Mouse (Mus musculus) frontal cortex, postnatal 10 days (tissue): ENCODE measurements around the gene Hist1h4h.

Experiments used
- DNase-seq, 2 experiments: peaks; one replicate each; pipeline ENCODE4 v3.0.0; 2022; ENCODE audit warnings: low spot score in 2 of 2, mixed read lengths in 1 of 2

The Hist1h4h gene

DNA sequence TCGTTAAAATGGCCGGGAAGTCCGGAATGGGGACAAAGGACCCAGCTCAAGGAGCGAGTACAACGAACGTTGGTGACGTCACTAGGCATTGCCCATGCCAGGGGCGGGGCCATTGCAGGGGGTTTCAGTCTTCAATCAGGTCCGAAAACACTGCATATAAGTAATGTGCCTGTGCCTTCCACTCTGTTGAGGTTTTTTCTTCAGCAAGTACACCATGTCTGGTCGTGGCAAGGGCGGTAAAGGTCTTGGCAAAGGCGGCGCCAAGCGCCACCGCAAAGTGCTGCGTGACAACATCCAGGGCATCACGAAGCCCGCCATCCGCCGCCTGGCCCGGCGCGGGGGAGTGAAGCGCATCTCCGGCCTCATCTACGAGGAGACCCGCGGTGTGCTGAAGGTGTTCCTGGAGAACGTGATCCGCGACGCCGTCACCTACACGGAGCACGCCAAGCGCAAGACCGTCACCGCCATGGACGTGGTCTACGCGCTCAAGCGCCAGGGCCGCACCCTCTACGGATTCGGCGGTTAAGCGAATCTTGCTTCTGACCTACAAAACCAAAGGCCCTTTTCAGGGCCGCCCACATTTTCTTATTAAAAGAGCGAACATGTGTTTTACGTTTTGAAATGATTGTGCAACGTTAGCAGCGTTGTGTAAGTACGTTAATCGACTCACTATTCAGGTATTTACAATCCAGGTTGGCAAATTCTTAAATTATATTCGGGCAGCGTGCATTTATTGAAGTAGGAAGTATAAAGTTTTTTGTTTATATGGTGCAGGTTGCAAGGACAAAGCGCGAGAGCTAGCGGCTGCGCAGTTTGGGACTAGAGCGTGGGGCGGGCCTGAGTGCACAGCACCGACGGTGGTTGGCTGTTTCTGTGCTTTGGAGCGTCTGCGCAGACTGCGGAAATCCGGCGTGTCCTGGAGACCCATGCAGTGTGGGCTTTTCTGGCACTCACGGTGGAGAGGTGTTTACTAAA lies at the start of gene Hist1h4h:
Gene Hist1h4h, plus strand, starts transcription at position 150 of the 975 bp plus-strand sequence.
- DNase-seq = peak; percentile 96 to 97

- no peak for DNase-seq
Observed at GRCm38 (mm10) chr13:23483153-23483552, 47.7 kb upstream of the Hist1h4h start.

DNA sequence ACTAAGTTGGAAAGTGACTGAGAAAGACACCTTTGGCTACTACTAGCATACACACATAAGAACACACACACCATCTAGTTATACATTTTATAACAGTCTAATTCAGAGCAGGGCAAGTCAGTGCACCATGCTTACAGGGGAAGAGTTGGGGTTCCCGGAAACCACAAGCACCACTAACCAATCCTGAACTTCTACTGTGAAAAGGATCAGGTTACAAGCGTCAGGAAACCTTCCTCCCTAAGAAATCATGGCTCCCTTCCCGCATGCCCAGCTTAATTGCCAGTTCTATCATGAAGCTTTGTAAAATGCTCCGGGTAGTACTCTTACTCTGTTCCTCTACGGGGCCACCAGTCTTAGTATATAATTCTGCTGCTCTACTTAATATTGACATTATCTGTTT lies 45.6 kb upstream of the Hist1h4h start:
- no peak for DNase-seq

GRCm38 (mm10) chr13:23488400-23489322 lies 42.2 kb upstream of the Hist1h4h start, which contains the start of gene Btn2a2:
Gene Btn2a2 (minus strand): TSS chr13:23488857.
- peak; percentile 48 to 68 for DNase-seq

GRCm38 (mm10) chr13:23490863-23491262 lies 40.0 kb upstream of the Hist1h4h start:
- DNase-seq = no peak

DNA sequence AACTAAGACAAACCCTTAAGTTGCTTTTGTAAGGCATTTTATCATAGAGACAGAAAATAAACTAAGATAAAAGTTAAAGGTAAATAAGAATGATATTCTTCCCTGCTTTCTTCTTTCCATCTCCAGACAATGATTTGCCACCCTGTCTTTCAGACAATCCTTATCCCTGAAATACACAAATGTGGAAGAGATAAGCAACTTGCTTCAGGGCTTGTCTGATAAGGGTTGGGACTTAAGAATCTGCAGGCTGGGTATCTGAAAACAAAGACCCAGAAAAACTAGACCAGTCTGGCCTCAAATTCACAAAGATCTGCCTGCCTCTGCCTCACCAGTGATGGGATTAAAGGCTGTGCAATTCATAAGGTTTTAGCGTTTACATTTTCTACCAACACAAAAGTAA lies 39.6 kb upstream of the Hist1h4h start:
- no peak for DNase-seq

DNA sequence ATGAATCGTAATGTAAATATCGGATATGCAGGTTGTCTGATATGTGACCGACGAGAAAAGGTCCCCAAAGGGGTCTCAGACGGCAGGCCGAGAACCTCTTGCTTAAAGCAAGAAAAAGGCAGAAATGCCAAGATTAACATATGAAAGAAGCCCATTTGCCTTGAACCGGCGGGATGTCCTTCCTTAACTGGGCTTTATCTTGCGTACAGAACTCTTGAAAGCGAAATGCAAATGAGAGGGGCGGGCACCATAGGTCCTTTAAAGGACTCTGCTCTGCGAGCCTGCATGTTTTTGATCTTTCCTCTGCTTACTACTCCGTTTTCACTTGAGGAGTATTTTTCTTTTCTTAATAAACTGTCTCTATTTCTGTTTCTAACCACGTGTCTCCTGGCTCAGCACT lies 38.9 kb upstream of the Hist1h4h start:
- no peak for DNase-seq

DNA sequence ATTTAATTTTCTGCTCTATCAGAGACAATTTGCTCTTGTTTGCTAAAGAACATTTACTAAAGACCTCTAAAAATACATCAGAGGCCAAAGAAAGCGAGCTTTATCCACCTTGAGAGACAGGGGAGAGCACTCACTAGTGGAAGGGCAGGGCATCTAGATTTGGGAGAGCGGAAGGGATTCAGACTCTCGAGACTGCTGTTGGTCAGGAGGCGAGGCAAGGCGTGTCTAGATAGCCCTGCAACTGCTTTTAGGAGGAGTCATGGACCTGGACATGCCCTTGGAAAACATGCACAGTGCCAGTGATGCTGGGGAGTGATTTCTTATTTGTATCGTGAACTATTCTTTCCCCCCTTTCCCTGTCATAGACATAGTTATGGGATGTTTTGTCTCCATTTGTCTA lies 35.3 kb upstream of the Hist1h4h start:
- no peak for DNase-seq

- peak in 1 of 2 experiments; percentile 29 for DNase-seq
Observed at GRCm38 (mm10) chr13:23497656-23498321, 33.1 kb upstream of the Hist1h4h start.

DNA sequence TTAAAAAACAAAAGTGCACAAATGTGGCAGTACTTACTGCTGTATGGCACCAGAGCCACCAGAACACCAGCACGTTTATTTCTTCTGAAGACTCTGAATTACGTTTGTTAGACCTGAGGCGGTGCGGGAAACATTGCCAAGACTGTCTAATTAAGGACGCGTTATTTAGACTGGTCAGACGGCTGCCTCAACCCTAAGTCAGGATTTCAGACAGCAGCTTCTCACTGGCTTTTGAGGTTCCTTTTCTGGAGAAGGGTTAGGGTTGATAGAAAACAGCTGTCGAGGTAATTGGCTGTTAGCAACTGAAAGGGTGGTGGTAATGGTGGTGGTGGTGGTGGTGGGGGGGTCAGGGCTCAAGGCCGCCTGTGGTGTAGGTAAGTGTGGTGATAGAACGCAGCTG lies 32.2 kb upstream of the Hist1h4h start:
- no peak for DNase-seq

GRCm38 (mm10) chr13:23499943-23500342 lies 30.9 kb upstream of the Hist1h4h start:
- DNase-seq = no peak

DNA sequence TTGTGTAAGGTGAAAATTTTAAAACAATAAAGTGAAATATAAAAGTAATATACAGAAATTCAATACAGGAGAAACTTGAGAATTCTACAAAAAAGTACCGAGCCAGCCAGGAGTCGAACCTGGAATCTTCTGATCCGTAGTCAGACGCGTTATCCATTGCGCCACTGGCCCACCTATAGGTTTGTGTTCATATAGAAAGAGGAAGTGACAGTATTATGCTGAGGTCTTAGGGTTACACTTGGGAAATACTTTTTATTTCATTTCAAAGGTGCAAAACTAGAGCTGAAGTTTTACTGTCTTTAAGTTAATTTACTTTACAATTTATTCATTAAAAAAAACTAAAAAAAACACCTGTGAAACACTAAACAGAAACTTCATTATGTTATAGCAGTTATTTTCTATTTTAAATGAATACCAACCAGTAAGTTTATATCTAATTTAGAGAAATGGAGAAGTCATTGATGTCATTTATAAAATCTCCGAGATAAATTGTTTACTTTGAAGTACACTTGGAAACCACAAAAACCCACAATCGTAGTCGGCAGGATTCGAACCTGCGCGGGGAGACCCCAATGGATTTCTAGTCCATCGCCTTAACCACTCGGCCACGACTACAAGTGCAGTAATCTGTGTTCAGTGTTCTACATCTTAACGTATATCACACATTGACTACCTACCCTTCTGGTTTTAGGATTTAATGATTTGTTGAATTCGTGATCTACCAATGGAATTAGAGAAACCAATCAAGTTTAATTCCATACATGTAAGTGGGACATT lies 30.2 kb upstream of the Hist1h4h start:
- DNase-seq = peak in 1 of 2 experiments; percentile 71

DNA sequence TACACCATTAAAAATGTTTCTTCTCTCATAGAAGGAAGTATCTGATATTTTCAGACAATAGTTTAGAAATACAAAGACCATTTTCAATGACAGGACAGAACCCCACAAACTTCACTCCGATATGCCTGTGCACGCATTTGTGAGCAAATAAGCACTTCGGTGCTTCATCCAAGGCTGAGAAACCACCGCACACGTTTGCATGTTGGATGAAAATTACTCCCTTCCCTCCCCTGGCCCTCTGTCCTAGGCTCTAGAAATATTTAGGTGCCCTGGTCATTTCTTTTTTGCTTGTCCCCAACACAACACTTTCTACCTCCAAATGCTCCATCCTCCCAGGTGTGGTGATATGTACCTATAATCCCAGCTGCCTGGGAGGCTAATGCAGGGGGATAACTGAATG lies 29.3 kb upstream of the Hist1h4h start:
- DNase-seq = no peak

DNA sequence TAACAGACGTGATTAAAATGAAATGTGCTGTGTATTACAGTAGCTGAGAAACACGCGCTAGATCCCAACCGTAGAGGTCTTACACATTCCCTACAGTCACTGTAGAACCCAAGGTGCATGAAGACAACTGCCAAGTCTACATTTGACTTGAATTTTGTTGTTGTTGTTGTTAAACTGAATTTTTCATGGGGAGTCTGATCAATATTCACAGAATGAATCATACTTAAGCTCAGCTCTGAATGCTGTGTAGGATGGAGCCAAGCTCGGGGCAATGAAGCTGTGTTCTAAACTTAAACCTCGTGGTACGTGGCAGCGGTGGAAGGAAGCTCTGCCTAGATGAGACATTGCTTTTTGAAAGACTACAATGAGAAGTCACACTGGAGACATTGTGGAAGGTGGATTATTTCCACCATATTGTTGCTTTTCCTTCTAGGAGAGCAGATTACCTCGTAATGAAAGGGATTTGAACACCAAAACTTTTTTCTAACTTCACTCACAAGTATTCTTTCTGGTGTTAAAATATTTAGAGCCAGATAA lies 28.8 kb upstream of the Hist1h4h start:
- no peak for DNase-seq

- no peak for DNase-seq
Observed at GRCm38 (mm10) chr13:23502916-23503315, 27.9 kb upstream of the Hist1h4h start.

GRCm38 (mm10) chr13:23503797-23504196 lies 27.1 kb upstream of the Hist1h4h start:
- DNase-seq = peak in 1 of 2 experiments; percentile 38

DNA sequence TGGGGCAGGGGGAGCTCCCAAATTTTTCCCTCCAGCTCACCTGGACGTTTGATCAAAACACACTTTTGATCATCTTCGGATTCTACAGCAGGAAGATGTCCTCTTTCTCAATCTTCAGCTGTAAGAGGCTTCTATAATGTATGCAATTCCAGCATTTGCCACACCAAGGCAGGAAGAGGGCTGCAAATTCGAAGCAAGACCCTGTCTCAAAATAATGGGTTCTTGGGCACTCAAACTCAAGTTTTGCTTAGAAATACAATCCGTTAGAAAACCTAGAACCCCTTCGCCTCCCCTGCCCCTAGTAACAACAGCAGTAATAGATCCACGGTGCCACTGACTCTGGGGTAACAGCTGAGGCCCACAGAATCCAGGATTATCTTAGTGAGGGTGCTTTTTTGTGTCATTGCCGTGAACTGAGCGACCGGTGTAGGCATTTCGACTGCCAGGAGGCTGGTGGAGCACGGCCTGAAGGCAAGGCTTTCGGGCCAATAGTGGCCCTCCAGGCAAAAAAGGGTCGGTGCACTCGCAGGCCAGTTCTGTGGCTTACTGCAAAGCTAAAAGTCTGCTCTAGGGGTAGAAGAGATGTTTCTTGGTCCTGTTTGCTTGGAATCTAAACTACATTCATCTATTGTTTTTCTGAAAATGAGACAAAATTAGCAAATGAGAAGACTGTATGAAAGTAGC lies 25.0 kb upstream of the Hist1h4h start:
- DNase-seq = no peak

DNA sequence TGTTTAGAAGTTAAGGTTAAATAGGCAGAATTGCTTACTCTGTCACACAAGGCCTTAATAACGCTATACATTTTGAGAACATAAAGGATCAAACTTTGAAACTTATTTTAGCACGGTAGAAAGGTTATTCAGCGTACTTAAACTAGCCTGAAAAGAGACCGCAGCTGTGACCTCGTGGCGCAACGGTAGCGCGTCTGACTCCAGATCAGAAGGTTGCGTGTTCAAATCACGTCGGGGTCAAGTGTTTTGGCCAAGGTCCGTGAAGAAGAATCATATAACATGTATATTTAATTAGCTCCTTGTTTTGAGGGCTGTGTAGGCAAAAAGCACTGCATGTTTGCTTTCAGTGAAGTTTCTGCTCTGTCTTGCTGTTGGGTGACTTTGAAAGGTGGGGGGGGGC lies 24.5 kb upstream of the Hist1h4h start:
- no peak for DNase-seq

DNA sequence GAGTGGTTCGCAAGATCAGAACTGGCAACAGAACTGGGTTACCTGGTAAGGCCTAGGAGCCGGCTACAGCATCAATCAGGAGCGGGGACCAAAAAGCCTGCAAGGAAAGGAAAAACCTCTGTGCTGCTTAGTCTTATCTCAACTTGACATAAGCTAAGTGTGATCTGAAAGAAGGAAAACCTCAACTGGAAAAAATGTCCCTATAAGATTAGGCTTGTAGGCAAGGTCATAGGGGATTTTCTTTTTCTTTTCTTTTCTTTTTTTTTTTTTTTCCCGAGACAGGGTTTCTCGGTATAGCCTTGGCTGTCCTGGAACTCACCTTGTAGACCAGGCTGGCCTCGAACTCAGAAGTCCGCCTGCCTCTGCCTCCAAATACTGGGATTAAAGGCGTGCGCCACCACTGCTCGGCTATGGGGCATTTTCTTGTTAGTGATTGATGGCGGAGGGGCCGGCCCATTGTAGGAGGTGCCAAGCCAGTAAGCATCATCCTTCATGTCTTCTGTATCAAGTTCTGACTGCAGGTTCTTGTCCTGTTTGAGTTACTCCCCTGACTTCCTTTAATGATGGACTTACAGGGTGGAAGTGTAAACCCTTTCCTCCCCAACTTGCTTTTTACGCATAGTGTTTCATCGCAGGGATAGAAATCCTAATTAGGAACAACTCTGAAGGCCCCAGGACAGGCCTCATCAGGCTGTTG lies 23.9 kb upstream of the Hist1h4h start:
- DNase-seq = no peak
